Mouse (Mus musculus) CH12.LX (cell line): ENCODE measurements at regions not wholly inside any gene's neighbourhood (a gene's known extent, or its start where the extent isn't known, plus 50 kb on each side); places are given as distances from the start of the nearest gene placed in this dataset.

Experiments
- CTCF ChIP-seq, 2 experiments: IDR thresholded peaks in 1 of 2; conservative IDR thresholded peaks in 1 of 2; 2 replicates each; pipeline ENCODE4 v1.5.1; 2011 to 2012; ENCODE audit warnings: low read depth in 2 of 2, low read length in 2 of 2, improper control_type of control experiment in 1 of 2, inconsistent platforms in 1 of 2, mild to moderate bottlenecking in 1 of 2, moderate library complexity in 1 of 2
- EP300 ChIP-seq: IDR thresholded peaks from 2 replicates; pipeline ENCODE4 v1.6.1; 2011; ENCODE audit warnings: low read length, improper control_type of control experiment
- HCFC1 ChIP-seq: IDR thresholded peaks from 2 replicates; pipeline ENCODE4 v1.6.1; 2012; ENCODE audit warnings: low read depth, mild to moderate bottlenecking, inconsistent platforms, low read length, improper control_type of control experiment
- IRF4 ChIP-seq: IDR thresholded peaks from 2 replicates; pipeline ENCODE4 v1.6.1; 2014; ENCODE audit warnings: low read depth, mild to moderate bottlenecking, inconsistent platforms, low read length, improper control_type of control experiment
- MXI1 ChIP-seq: IDR thresholded peaks from 2 replicates; pipeline ENCODE4 v1.6.1; 2011; ENCODE audit warnings: mild to moderate bottlenecking, low read depth, low read length, improper control_type of control experiment
- PAX5 ChIP-seq: IDR thresholded peaks from 2 replicates; pipeline ENCODE4 v1.6.1; 2012; ENCODE audit warnings: low read length, inconsistent platforms, mixed read lengths
- POLR2A ChIP-seq: IDR thresholded peaks from 2 replicates; pipeline ENCODE4 v1.6.1; 2011; ENCODE audit warnings: low read depth, mild to moderate bottlenecking, improper control_type of control experiment, low read length
- SIN3A ChIP-seq: IDR thresholded peaks from 2 replicates; pipeline ENCODE4 v1.6.1; 2012; ENCODE audit warnings: low read length, improper control_type of control experiment, inconsistent platforms
- ZC3H11A ChIP-seq: IDR thresholded peaks from 2 replicates; pipeline ENCODE4 v1.6.1; 2012; ENCODE audit warnings: low read depth, mild to moderate bottlenecking, inconsistent platforms, low read length, improper control_type of control experiment

GRCm38 (mm10) chr3:48846049-48846653 lies 911.0 kb downstream of the Pcdh18 start:
- TF ChIP-seq CTCF (conservative IDR thresholded peaks at IDR 0.05 in 1 of 2, IDR thresholded peaks at IDR 0.05 in 1 of 2; ENCODE audit: low read depth in 2 of 2, low read length in 2 of 2), result peak in 1 of 2 experiments; percentile 41; a peak in 2 of 4 replicates
- no peak for TF ChIP-seq HCFC1
- TF ChIP-seq IRF4, result no peak
- no peak for TF ChIP-seq PAX5
- no peak for TF ChIP-seq MXI1
- TF ChIP-seq EP300, result no peak
- TF ChIP-seq POLR2A, result no peak
- no peak for TF ChIP-seq SIN3A
- TF ChIP-seq ZC3H11A, result no peak
